Mouse (Mus musculus): ENCODE data around the gene Pld2.
"Not testable (repeated sequence)": the region's sequence is repeated elsewhere in the genome, so short reads cannot be mapped to it uniquely, and the experiment has no call there.

Gene Pld2

GRCm38 (mm10) chr11:70523306-70523989 is 16.4 kb upstream of the Pld2 start:
- in situ Hi-C loops (cut with MboI; ENCODE audit: low pct_unique_long_range_greater_than_20kb in 1 of 2, low sequenced_read_pairs in 2 of 2, unreplicated experiment in 1 of 2), result loop anchor here in 1 of 2 experiments (10.0 kb wide), 1 partner anchor 91 kb away; the partner anchor contains the start of genes 4930544D05Rik and Chrne

DNA sequence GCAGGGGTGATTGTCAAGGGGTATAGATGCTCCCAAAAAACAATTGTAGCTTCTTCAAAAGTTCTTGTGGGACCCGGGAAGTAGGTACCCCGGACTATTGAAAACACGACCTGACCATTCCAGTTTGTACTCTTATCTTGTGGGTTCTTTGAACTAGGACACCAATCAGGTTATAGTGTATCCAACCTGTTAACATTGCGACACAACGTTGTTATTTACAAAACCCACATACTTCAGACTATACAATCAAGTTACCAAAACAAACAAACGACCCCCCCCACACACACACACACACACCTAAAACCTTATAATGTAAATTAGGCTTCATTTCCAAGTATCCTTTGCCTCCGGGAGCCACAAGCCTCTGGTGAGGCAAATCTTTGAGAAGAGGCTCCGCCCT is 15.1 kb upstream of the Pld2 start:
- in situ Hi-C loops (cut with MboI; ENCODE audit: low pct_unique_long_range_greater_than_20kb in 1 of 2, low sequenced_read_pairs in 2 of 2, unreplicated experiment in 1 of 2), result loop anchor here (5.0 to 10.0 kb wide), 2 partner anchors 90 to 93 kb away; partner anchors contain the start of genes 4930544D05Rik (in 2 of the 2) and Chrne (in 2 of the 2)

GRCm38 (mm10) chr11:70525184-70525678 is 14.6 kb upstream of the Pld2 start, which contains the start of gene Psmb6:
TSS of gene Psmb6 (plus strand) at chr11:70525367.
- in situ Hi-C loops (cut with MboI; ENCODE audit: low pct_unique_long_range_greater_than_20kb in 1 of 2, low sequenced_read_pairs in 2 of 2, unreplicated experiment in 1 of 2), result loop anchor here (5.0 to 10.0 kb wide), 2 partner anchors 90 to 92 kb away; partner anchors contain the start of genes 4930544D05Rik (in 2 of the 2) and Chrne (in 2 of the 2)

- in situ Hi-C loops (cut with MboI; ENCODE audit: low pct_unique_long_range_greater_than_20kb in 1 of 2, low sequenced_read_pairs in 2 of 2, unreplicated experiment in 1 of 2), result loop anchor here (5.0 to 10.0 kb wide), 2 partner anchors 89 to 92 kb away; partner anchors contain the start of genes 4930544D05Rik (in 2 of the 2) and Chrne (in 2 of the 2)
Measured at GRCm38 (mm10) chr11:70525726-70526125, 14.1 kb upstream of the Pld2 start.

DNA sequence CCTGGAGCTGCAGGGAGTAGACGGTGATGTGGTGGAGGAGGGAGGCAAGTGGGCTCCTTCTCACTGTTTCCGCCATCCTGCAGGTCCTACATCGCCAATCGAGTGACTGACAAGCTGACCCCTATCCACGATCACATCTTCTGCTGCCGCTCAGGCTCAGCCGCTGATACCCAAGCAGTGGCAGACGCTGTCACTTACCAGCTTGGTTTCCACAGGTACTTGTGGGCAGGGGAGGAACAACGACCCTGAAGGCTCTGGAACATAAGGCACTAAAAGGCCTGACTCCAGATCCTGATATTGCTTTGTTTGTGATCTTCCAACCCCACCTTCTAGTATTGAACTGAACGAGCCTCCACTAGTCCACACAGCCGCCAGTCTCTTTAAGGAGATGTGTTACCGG is 13.7 kb upstream of the Pld2 start:
- in situ Hi-C loops (cut with MboI; ENCODE audit: low pct_unique_long_range_greater_than_20kb in 1 of 2, low sequenced_read_pairs in 2 of 2, unreplicated experiment in 1 of 2), result loop anchor here (5.0 to 10.0 kb wide), 2 partner anchors 89 to 91 kb away; partner anchors contain the start of genes 4930544D05Rik (in 2 of the 2) and Chrne (in 2 of the 2)

GRCm38 (mm10) chr11:70528610-70529009 is 11.3 kb upstream of the Pld2 start:
- in situ Hi-C loops (cut with MboI; ENCODE audit: low pct_unique_long_range_greater_than_20kb in 1 of 2, low sequenced_read_pairs in 2 of 2, unreplicated experiment in 1 of 2), result loop anchor here (5.0 to 10.0 kb wide), 2 partner anchors 86 to 89 kb away; partner anchors contain the start of genes 4930544D05Rik (in 2 of the 2) and Chrne (in 2 of the 2)

- in situ Hi-C loops (cut with MboI; ENCODE audit: low pct_unique_long_range_greater_than_20kb in 1 of 2, low sequenced_read_pairs in 2 of 2, unreplicated experiment in 1 of 2), result not testable (repeated sequence)
Measured at GRCm38 (mm10) chr11:70531065-70531464, 8.8 kb upstream of the Pld2 start.

- in situ Hi-C loops (cut with MboI; ENCODE audit: low pct_unique_long_range_greater_than_20kb in 1 of 2, low sequenced_read_pairs in 2 of 2, unreplicated experiment in 1 of 2), result no loop called here
Measured at GRCm38 (mm10) chr11:70532839-70533238, 7.0 kb upstream of the Pld2 start, which contains the start of gene Gm40193. TSS of gene Gm40193 (minus strand) at chr11:70532939.

GRCm38 (mm10) chr11:70539423-70539822 is 441 bp upstream of the Pld2 start:
- in situ Hi-C loops (cut with MboI; ENCODE audit: low pct_unique_long_range_greater_than_20kb in 1 of 2, low sequenced_read_pairs in 2 of 2, unreplicated experiment in 1 of 2), result no loop called here

DNA sequence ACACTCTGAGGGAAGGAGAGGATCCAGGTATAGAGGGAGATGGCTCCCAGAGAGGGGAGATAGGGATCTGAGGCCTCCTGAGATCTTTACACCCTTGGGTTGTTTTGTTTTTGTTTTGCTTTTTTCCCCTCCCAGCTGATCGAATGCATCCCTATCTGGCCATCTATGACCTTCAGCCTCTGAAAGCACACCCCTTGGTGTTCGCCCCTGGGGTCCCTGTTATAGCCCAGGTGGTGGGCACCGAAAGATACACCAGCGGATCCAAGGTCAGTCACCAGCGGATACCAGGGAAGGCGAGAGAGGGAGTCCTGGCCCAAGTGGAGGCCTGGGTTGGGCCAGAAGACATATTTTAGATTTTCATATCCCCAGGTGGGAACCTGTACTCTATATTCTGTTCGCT is 1.1 kb downstream of the Pld2 start:
- in situ Hi-C loops (cut with MboI; ENCODE audit: low pct_unique_long_range_greater_than_20kb in 1 of 2, low sequenced_read_pairs in 2 of 2, unreplicated experiment in 1 of 2), result no loop called here

GRCm38 (mm10) chr11:70541415-70541814 is 1.6 kb downstream of the Pld2 start:
- in situ Hi-C loops (cut with MboI; ENCODE audit: low pct_unique_long_range_greater_than_20kb in 1 of 2, low sequenced_read_pairs in 2 of 2, unreplicated experiment in 1 of 2), result no loop called here

GRCm38 (mm10) chr11:70544496-70544895 is 4.6 kb downstream of the Pld2 start:
- in situ Hi-C loops (cut with MboI; ENCODE audit: low pct_unique_long_range_greater_than_20kb in 1 of 2, low sequenced_read_pairs in 2 of 2, unreplicated experiment in 1 of 2), result no loop called here

- in situ Hi-C loops (cut with MboI; ENCODE audit: low pct_unique_long_range_greater_than_20kb in 1 of 2, low sequenced_read_pairs in 2 of 2, unreplicated experiment in 1 of 2), result no loop called here
Measured at GRCm38 (mm10) chr11:70551526-70551925, 11.7 kb downstream of the Pld2 start.

- in situ Hi-C loops (cut with MboI; ENCODE audit: low pct_unique_long_range_greater_than_20kb in 1 of 2, low sequenced_read_pairs in 2 of 2, unreplicated experiment in 1 of 2), result no loop called here
Measured at GRCm38 (mm10) chr11:70553940-70554339, 14.1 kb downstream of the Pld2 start.

- in situ Hi-C loops (cut with MboI; ENCODE audit: low pct_unique_long_range_greater_than_20kb in 1 of 2, low sequenced_read_pairs in 2 of 2, unreplicated experiment in 1 of 2), result no loop called here
Measured at GRCm38 (mm10) chr11:70557545-70557944, 17.7 kb downstream of the Pld2 start.

- in situ Hi-C loops (cut with MboI; ENCODE audit: low pct_unique_long_range_greater_than_20kb in 1 of 2, low sequenced_read_pairs in 2 of 2, unreplicated experiment in 1 of 2), result no loop called here
Measured at GRCm38 (mm10) chr11:70561937-70562286, 22.0 kb downstream of the Pld2 start.

- in situ Hi-C loops (cut with MboI; ENCODE audit: low pct_unique_long_range_greater_than_20kb in 1 of 2, low sequenced_read_pairs in 2 of 2, unreplicated experiment in 1 of 2), result no loop called here
Measured at GRCm38 (mm10) chr11:70562287-70562994, 22.6 kb downstream of the Pld2 start, which contains the start of gene Mink1. TSS of gene Mink1 (plus strand) at chr11:70562881.

- in situ Hi-C loops (cut with MboI; ENCODE audit: low pct_unique_long_range_greater_than_20kb in 1 of 2, low sequenced_read_pairs in 2 of 2, unreplicated experiment in 1 of 2), result no loop called here
Measured at GRCm38 (mm10) chr11:70562995-70563469, 23.2 kb downstream of the Pld2 start.

Measured in mouse embryonic stem cell (cell line).